Mouse (Mus musculus) T-cell, adult 66 days (primary cell): ENCODE data around the gene Zbed4. TPM values are rescaled to one million over a fixed set of nuclear protein-coding genes. Genes with fewer than 3 reads are reported as not detected.

Experiments used
- total RNA-seq, 2 experiments: library from RNA; stranded (reverse); gene quantifications; 3 replicates in 1 of 2; 4 replicates in 1 of 2; pipeline ENCODE4 v1.2.4; 2023

Zbed4 gene
- 10 to 100 TPM; 21.8 to 25.6 TPM for total RNA-seq

GRCm38 (mm10) chr15:88751564-88752402 lies at the start of gene Zbed4:
Zbed4 (plus strand) TSS chr15:88751660.

DNA sequence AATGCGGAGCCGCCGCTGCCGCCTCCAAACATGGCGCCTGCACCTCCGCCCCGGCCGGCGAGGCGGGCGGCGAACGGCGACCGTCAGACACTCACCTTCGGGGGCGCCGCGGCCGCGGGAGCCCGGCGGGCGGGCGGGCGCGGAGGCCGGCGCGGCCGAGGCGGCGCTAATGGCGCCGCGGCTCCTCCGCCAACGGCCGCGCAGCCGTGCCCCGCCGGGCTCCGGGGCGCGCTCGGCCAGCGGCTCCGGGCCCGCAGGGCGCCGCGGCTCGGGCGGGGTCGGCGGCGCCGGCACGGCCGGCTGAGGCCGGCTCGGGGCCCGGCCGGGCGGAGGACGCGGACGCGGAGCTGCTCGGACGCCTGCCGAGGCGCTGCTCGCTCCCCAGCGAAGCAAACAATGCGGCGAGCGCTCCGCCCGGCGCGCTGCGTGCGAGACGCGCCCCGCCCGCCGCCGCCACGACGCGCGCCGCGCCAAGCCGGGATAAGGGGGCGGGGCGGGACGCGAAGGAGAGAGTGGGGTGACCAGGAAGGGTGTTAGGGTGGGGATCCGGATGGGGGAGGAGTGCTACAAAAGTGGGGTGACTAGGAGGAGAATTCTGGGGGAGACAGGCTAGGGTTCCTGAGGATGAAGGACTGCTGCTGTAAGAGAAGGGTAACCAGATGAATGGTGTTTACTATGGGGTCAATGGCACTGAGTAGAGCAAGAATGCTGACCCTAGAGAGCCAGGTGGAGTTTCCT lies 17.5 kb upstream of the Zbed4 start, which contains the start of gene Brd1:
Gene Brd1, minus strand, starts transcription at position 400 of the 738 bp plus-strand sequence.

DNA sequence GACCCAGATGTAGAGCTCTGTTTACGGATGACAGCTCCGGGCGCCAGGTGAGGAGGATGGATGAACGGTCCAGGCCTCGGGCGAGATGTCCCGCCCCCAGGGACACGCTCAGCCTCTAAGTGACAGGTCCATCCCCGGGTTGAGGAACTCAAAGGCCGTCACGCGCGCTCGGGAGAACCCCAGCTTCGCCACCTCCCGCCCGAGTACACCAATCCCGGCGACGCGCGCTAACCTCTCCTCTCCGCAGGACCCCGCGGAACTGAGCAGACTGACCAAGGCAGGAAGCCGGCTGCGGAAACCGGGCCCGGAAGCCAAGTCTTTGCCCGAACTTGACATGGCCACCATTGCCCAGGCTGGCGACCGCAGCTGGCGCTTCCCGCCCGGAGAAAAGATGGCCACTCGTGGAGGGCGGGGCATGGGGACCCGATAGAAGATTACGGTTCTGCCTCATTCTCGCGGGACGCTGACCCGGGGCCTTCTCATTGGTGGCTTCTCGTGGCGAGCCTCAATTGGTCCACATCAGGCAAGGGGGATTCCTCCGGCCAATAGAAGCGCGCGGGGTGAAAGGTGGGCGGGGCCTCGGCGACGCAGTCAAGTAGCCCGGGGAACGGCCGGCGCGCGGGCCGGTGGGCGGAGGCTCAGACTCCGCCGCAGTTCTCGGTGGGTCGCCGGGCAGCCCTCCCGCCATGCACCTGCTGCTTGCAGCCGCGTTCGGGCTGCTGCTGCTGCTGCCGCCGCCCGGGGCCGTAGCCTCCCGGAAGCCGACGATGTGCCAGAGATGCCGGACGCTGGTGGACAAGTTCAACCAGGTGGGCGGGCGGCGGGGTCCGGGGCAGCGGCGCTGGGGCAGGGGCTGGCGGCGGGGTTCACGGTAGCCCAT lies 67.8 kb downstream of the Zbed4 start, which contains the start of the genes Alg12 and Creld2:
Gene Alg12, minus strand, starts transcription at position 293 of the 880 bp plus-strand sequence.
Gene Creld2, plus strand, starts transcription at position 621 of the 880 bp plus-strand sequence.

Other genes with a start within 250 kb of the Zbed4 start
- not detected for gene Zdhhc25, start 151.4 kb upstream of the Zbed4 start, total RNA-seq
- gene Brd1, start 17.4 kb upstream of the Zbed4 start, total RNA-seq = 100 to 1,000 TPM; 137 to 153 TPM
- gene Alg12, start 67.7 kb downstream of the Zbed4 start, total RNA-seq = 10 to 100 TPM; 21.5 to 22.8 TPM
- gene Creld2, start 68.0 kb downstream of the Zbed4 start, total RNA-seq = 10 to 100 TPM; 26.7 to 29.3 TPM
- 10 to 100 TPM; 50.3 to 65.8 TPM for gene Pim3, start 110.5 kb downstream of the Zbed4 start, total RNA-seq
- not detected for gene Ttll8, start 202.8 kb downstream of the Zbed4 start, total RNA-seq
- not detected for gene Mlc1, start 227.3 kb downstream of the Zbed4 start, total RNA-seq
- not detected for gene Mov10l1, start 231.2 kb downstream of the Zbed4 start, total RNA-seq